Mouse (Mus musculus) spleen, adult 2 months (tissue): ENCODE data around the gene Shc2.

Experiments used
- CTCF ChIP-seq: fragments of 200-500 bp; IDR thresholded peaks from 2 replicates; pipeline ENCODE4 v1.5.1; 2011; ENCODE audit warnings: mild to moderate bottlenecking, inconsistent platforms; ENCODE audit not compliant: insufficient read depth, insufficient read length, insufficient replicate concordance; ENCODE audit errors: extremely low read depth
- POLR2A ChIP-seq: fragments of 200-500 bp; IDR thresholded peaks from 2 replicates; pipeline ENCODE4 v1.6.1; 2011; ENCODE audit warnings: low read depth, low read length, inconsistent platforms

DNA sequence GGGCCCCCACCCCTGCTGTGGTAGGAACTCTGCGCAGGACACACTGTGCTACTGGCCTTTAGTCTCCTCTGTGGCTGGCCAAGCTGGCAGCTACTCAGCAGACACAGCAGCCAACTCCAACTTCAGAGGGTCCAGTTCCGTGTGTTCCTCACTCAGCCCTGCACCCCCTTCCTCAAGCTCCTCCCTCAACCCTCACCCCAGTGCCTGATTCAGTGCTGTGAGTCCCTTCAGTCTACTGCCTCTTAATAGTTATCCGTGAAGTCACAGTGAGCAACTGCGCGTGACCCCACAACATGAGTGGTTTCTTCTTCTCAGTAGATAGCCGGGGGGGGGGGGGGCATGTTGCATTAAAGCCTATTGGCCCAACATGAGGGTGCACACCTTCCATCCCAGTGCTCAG, 64.1 kb downstream of the Shc2 start:
- no peak for TF ChIP-seq CTCF
- no peak for TF ChIP-seq POLR2A
